Mouse (Mus musculus) lung, adult 2 months (tissue): Measurements from ENCODE around the gene Ankrd55.

Experiments
- CTCF ChIP-seq: fragments of 200-500 bp; IDR thresholded peaks from 2 replicates; pipeline ENCODE4 v1.5.1; 2011; ENCODE audit warnings: mild to moderate bottlenecking, low read length, control low read depth; ENCODE audit not compliant: insufficient read depth
- POLR2A ChIP-seq: fragments of 200-500 bp; IDR thresholded peaks from 2 replicates; pipeline ENCODE4 v1.6.1; 2011; ENCODE audit warnings: low read depth, mild to moderate bottlenecking, control low read depth, low read length, borderline replicate concordance; ENCODE audit errors: extremely low read depth

DNA sequence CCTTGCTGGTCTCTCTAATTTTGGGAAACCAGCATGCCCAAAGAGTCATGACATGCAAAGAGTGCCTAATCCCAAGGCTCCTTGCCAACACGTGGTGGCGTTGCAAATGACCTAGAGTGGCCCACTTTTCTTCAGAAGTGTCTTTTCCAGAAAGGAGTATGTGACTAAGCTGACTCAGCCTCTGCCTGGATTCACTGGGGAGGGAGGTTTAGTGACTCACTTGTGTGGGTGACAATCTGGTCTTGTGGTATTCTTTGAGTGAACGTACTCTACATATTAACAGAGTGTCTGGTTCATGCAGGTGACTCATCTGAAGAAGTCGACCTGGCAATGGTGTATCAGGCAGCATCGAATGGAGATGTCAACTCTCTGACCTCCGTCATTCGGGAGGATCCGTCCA is 29.9 kb downstream of the Ankrd55 start:
- TF ChIP-seq CTCF (no peak), POLR2A (no peak)
